Mouse (Mus musculus) hindbrain, embryonic 11.5 days (tissue): ENCODE measurements around the gene 4933402J07Rik. TPM values are rescaled to one million over a fixed set of nuclear protein-coding genes. Genes with fewer than 3 reads are reported as not detected.

Source experiments
- polyA plus RNA-seq: library from polyadenylated mRNA; unstranded; fragments of >200 nt; fragmentation: Nextera tagmentation; extraction: Ambion mirVana; gene quantifications from 2 replicates; pipeline ENCODE4 v1.2.1, GENCODE M21; 2014

4933402J07Rik gene
- polyA plus RNA-seq, 1 experiment from 2014 or later = not detected

Other genes starting within 250 kb of the 4933402J07Rik start
- gene Cbln1, start 91.2 kb upstream of the 4933402J07Rik start, polyA plus RNA-seq = 14.6 and 16.2 TPM in 2 replicates